Mouse (Mus musculus) liver, postnatal 0 days (tissue): ENCODE measurements around the gene Nod2.

Experiments
- CTCF ChIP-seq: sonication (generic); IDR thresholded peaks from 2 replicates; pipeline ENCODE4 v1.5.1; 2016; ENCODE audit warnings: antibody characterized with exemption, low read depth
- EP300 ChIP-seq: IDR thresholded peaks from 2 replicates; pipeline ENCODE4 v1.6.1; 2016; ENCODE audit warnings: antibody characterized with exemption, low read depth, mild to moderate bottlenecking

GRCm38 (mm10) chr8:88609036-88609435 is 38.1 kb upstream of the Nod2 start:
- TF ChIP-seq CTCF: no peak
- TF ChIP-seq EP300: no peak
